Mouse (Mus musculus) hindbrain, embryonic 12.5 days (tissue): ENCODE measurements at regions not wholly inside any gene's neighbourhood (a gene's known extent, or its start where the extent isn't known, plus 50 kb on each side); places are given as distances from the start of the nearest gene placed in this dataset.

Experiments
- ATAC-seq: fragments of 200-750 bp; cut with Nextera tagmentation; 2 replicates; pipeline ENCODE4 v1.8.0; 2017; ENCODE audit warnings: moderate TSS enrichment; ENCODE audit not compliant: low FRiP score
- H3K27ac ChIP-seq: fragments of 300-500 bp; sonication (generic); 2 replicates; pipeline ENCODE4 v1.5.1; 2016; ENCODE audit warnings: mild to moderate bottlenecking
- H3K27me3 ChIP-seq: fragments of 300-500 bp; sonication (generic); 2 replicates; pipeline ENCODE4 v1.6.1; 2016; ENCODE audit warnings: mild to moderate bottlenecking
- H3K36me3 ChIP-seq: fragments of 300-500 bp; sonication (generic); 2 replicates; pipeline ENCODE4 v1.6.1; 2016; ENCODE audit warnings: mild to moderate bottlenecking
- H3K4me1 ChIP-seq: fragments of 300-500 bp; sonication (generic); 2 replicates; pipeline ENCODE4 v1.6.1; 2016
- H3K4me2 ChIP-seq: fragments of 300-500 bp; sonication (generic); replicated peaks from 2 replicates; pipeline ENCODE4 v1.6.1; 2016; ENCODE audit warnings: mild to moderate bottlenecking
- H3K4me3 ChIP-seq: fragments of 300-500 bp; sonication (generic); 2 replicates; pipeline ENCODE4 v1.5.1; 2016; ENCODE audit warnings: mild to moderate bottlenecking
- H3K9ac ChIP-seq: fragments of 300-500 bp; sonication (generic); 2 replicates; pipeline ENCODE4 v1.6.1; 2016; ENCODE audit warnings: mild to moderate bottlenecking, moderate library complexity
- H3K9me3 ChIP-seq: fragments of 300-500 bp; sonication (generic); replicated peaks from 2 replicates; pipeline ENCODE4 v1.6.1; 2016; ENCODE audit warnings: mild to moderate bottlenecking
- WGBS: fragments of 180-500 bp; shearing (Covaris S2); methylation state at CpG from one replicate; pipeline ENCODE4 v1.1.7; 2016; 5-methylcytosine and 5-hydroxymethylcytosine counted together

DNA sequence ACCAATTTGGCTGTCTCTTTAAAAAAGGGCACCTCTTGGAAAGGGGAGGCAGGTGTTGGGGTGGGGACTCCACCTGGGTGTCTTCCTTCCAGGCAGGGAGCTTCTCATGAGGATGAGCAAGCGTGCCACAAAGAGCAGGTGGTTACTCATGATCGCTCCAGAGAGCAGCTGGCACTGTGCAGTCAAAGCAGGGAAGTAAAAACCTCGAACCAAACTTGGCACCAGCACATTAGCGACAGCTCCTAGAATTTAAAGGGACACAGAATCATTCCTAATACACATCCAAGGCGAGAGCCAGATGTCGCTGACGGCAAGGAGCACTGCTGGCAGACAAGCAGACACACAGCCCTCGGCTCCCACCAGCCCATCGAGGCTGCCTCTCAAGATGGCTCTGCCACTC is 70.4 kb downstream of the Irx5 start:
- Histone ChIP-seq H3K27me3 (no peaks in the 10 kb centered on the region), H3K27ac (no peak overlapping the region), H3K9ac (no peak overlapping the region), H3K4me3 (no peak overlapping the region), H3K36me3 (no peaks in the 10 kb centered on the region), H3K4me2 (no peak overlapping the region), H3K4me1 (no peaks in the 10 kb centered on the region), H3K9me3 (no peaks in the 10 kb centered on the region)
- WGBS, result 77% methylated on average over 9 of the region's 9 CpGs
- ATAC-seq, result no peak

DNA sequence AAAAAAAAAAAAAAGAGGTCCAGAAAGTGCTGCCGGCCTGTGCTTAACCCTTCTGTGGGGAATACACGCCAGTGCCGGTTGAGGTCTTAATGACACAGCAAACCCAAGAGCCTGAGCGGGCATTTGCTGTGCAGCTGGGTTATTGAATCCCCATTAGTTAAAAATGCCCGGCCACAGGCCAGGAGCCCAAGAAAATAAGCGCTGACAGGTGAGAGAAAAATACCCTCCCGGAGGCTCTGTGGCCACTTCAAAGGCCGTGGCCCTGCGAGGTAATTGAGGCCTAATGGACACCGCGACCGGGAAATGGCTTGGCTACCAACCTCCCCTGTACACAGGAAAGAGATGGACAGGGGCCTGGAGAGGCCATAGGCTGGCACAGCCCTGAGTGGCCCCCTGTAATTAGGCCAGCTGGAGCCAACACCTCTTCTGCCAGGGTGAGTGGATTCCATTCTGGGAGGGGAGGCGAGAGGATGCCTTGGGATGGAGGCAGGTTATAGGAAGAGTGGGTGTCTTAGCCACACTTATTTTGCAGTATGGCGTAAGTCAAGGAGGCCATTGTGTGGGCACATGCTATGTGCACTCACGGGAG is 79.7 kb downstream of the Irx5 start:
- WGBS, result 74% methylated on average over 15 of the region's 15 CpGs
- Histone ChIP-seq H3K4me1 (no peaks in the 10 kb centered on the region; the same call in 1 of the 2 replicates), H3K27me3 (no peaks in the 10 kb centered on the region), H3K4me2 (no peak overlapping the region), H3K9ac (no peak overlapping the region), H3K9me3 (no peaks in the 10 kb centered on the region), H3K36me3 (no peaks in the 10 kb centered on the region), H3K4me3 (no peak overlapping the region), H3K27ac (no peak overlapping the region)
- ATAC-seq, result no peak

DNA sequence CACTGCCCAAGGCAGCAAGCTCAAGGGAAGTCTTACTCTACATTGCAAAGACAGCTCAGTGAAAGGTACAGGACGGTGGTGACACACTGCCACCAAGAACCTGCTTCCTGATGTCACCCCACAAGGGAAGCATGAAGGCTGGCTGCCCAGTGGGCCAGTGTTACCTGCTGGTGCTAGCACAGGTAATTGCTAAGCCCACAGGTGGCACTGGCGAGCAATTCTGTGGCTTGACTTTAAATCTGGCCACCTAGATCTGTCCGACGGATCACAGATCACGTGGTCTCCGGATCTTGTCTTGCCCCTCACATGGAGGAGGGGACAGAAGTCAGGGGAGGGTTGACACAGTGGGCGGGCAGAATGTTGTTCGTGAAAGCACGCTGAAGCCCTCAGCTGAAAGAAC is 80.9 kb downstream of the Irx5 start:
- H3K27me3 ChIP-seq, result 0 out of 2 replicates have a peak, but pooled peaks cover 3% of the 10 kb centered on the region
- H3K9me3 ChIP-seq, result no peaks in the 10 kb centered on the region
- H3K9ac ChIP-seq, result no peak overlapping the region
- H3K4me2 ChIP-seq, result no peak overlapping the region
- no peaks in the 10 kb centered on the region; the same call in 1 of the 2 replicates for H3K4me1 ChIP-seq
- no peak overlapping the region for H3K27ac ChIP-seq
- no peak overlapping the region for H3K4me3 ChIP-seq
- ATAC-seq, result no peak
- 42% methylated on average over 9 of the region's 9 CpGs for WGBS
- H3K36me3 ChIP-seq, result no peaks in the 10 kb centered on the region

DNA sequence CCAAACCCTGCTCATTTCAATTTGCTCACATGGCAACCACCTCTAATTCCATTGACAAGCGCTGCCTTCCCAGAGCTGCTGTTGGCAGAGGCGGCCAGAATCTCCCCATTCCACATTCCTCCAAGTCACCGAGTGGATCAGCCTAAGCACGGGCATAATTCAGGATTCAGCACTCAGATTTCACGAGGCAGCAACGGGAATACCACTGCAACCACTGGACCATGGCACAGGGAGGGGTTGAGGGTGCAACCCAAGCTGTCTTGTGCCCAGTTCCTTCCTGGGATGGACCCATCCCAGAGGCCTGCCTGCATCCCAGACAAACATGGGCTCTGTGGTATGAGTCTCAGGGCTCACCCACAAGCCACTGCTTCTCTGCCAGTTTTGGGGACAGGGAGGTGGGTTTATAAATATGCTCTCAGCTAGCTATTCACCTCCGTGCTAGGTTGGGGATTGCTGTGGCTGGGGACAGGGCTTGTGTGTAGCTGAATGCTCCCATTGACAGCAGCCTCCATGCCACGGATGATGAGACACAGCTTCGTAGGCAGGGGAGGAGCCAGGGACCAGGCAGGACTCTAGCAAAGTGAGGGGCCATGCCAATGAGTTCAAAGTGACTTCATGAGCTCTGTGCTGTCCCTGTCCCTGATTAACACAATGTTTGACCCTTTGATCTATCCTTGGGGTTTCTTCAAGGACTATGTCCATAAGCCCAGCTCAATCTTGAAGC is 82.5 kb downstream of the Irx5 start:
- no peak overlapping the region for H3K4me2 ChIP-seq
- no peaks in the 10 kb centered on the region; the same call in 1 of the 2 replicates for H3K4me1 ChIP-seq
- 62% methylated on average over 9 of the region's 9 CpGs for WGBS
- H3K36me3 ChIP-seq, result no peaks in the 10 kb centered on the region
- H3K9ac ChIP-seq, result no peak overlapping the region
- no peaks in the 10 kb centered on the region for H3K9me3 ChIP-seq
- ATAC-seq, result no peak
- no peak overlapping the region for H3K27ac ChIP-seq
- no peak overlapping the region for H3K4me3 ChIP-seq
- 0 out of 2 replicates have a peak, but pooled peaks cover 3% of the 10 kb centered on the region for H3K27me3 ChIP-seq

DNA sequence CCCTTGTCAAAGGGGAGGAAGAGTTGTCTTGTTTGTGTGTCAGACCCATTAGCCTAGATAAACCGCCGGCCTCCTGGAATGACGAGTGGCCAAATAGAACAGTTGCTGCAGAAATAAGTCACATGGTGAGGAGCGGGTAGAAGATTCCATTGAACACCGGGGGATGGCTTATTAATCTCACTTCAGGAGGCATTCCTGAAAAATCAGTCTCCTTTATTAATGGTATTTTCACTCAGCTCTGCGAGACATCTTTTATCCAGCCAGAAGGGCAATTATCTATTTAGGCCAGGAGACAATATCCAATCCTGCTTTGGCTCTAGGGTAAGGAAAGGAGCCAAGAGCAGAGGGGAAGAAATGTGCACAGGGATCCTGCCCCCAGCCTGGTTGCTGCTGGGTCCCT is 84.7 kb downstream of the Irx5 start:
- Histone ChIP-seq H3K9ac (no peak overlapping the region), H3K27me3 (0 out of 2 replicates have a peak, but pooled peaks cover 3% of the 10 kb centered on the region), H3K4me2 (no peak overlapping the region), H3K9me3 (no peaks in the 10 kb centered on the region), H3K36me3 (no peaks in the 10 kb centered on the region), H3K4me3 (no peak overlapping the region), H3K27ac (no peak overlapping the region), H3K4me1 (no peaks in the 10 kb centered on the region; the same call in 1 of the 2 replicates)
- ATAC-seq, result no peak
- WGBS, result 50% methylated on average over 6 of the region's 6 CpGs

DNA sequence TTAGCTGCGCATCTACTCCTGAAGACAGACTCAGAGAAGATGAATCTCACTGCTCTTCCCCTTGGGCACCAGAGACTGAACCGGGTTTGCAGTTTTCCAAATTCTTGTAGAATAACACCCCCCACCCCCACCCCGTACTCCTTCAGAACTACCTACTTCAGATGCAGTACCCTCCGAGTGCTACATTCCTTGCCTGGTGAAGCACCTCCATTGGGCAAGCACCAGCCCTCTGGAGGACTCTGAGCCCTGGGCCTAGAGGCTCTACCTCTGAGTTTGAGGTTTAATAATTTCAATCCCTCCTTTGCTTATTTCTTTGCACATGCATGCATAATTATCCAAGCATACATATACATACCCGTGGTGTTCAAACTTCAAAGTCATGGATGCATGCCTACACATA is 101.9 kb downstream of the Irx5 start:
- WGBS, result 90% methylated on average over 5 of the region's 5 CpGs
- no peaks in the 10 kb centered on the region for H3K9me3 ChIP-seq
- H3K9ac ChIP-seq, result no peak overlapping the region
- no peak overlapping the region for H3K4me2 ChIP-seq
- no peaks in the 10 kb centered on the region for H3K36me3 ChIP-seq
- H3K4me1 ChIP-seq, result peaks cover 9% of the 10 kb centered on the region
- no peak overlapping the region for H3K4me3 ChIP-seq
- 0 out of 2 replicates have a peak, but pooled peaks have one; percentile 2 for ATAC-seq
- H3K27ac ChIP-seq, result no peak overlapping the region
- peaks cover 48% of the 10 kb centered on the region for H3K27me3 ChIP-seq

DNA sequence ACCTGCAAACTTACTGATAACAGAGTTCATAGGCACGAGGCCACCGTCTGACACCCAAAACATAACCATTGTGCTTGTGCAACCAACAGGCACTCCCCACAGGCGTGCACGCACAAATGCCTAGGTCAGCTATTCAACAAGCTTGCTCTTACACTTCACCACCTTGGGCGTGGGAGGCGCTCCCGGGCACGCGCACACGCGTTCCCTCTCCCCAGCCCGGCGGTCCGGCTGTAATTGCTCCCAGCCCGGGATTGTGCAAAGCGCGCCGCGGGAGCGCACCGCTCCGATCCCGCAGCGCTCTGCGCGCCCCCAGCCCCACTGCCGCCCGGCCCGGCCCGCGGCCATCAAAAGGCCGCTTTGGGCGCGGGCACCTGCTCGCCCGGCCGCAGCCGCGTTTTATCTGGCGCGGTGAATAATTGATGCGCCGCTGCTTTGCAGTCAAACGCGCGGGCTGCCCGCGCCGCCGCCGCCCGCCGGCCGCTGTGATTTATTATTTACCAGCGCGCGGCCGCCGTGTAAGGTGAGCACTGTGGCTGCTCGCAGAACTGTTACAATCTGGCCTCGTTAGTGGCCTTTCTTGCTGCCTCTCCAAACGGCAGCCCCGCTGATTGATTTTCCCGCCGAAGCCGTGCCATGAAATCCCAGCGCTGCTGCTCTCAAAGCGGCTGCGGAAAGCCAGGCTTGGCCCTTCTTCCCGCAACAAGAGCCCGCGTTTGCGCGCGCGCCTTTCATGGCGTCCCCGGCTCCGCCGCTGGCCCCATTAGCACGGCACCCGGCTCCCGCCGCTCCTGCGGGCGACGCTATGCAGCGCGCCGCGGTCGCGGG is 102.9 kb downstream of the Irx5 start:
- Histone ChIP-seq H3K9ac (peak overlapping the region; percentile 69), H3K9me3 (no peaks in the 10 kb centered on the region), H3K27me3 (peaks cover 50% of the 10 kb centered on the region), H3K4me3 (peak overlapping the region; percentile 65), H3K27ac (peak overlapping the region; percentile 52), H3K36me3 (no peaks in the 10 kb centered on the region), H3K4me1 (peaks cover 9% of the 10 kb centered on the region), H3K4me2 (peak overlapping the region; percentile 98)
- WGBS, result under 1% methylated on average over 93 of the region's 93 CpGs
- peak; percentile 86 for ATAC-seq

DNA sequence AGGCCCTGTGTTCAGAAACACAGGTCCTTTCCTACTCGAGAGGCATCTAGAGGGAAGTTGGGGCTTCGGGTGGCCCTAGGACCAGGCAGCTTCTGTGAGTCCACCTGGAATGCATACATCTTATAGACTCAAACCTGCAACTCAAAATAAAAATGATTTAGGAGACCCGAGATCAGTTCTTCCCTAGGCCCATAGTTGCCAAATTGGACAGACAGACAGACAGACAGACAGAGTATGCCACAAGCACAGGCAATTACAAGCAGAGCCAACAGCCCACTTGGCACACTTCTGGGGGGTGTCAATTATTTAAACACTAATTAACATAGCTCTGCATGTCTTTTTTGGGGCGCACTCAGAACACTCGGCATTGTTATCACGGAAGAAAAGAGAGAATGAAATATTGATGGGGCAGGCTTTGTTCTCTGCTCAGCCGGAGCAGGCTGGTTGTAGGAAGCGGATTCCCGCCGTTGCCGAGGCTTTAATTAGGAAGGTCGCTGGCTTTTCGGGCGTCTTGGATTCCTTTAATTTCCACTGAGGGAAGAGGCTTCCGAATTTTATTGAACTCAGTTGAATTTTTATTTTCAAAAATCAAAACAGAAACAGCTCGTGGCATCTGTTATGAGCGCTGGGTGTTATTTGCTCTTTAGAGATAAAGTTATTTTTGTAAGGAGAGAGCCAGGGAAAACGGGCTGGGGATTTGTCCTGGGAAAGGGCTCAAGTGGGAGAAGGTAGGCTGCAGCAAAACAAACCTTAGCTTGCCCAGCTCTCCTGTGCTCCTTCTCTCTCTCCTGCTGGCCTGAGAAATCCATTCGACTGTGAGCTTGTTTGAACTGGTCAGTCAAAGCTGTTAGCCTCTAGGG is 111.9 kb downstream of the Irx5 start:
- Histone ChIP-seq H3K27me3 (peaks cover 35% of the 10 kb centered on the region), H3K9me3 (no peaks in the 10 kb centered on the region)

DNA sequence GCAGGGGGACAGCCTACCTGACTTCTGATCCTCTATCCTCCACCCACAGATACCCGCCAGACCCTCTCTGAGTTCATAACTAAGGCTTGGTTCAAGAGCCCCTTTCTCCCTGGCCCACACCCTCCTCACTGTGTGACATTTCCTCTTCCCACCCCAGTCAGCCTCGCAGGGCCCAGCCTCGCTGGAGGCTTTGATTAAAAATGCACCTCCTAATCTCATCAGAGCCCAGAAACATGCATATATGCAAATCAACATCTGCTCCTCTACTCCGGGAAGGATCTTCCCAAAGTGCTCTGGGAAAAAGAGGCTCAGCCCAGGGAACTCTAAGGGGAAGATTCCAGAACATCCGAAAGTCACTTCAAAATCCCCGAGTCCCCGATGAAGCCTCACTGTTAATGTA is 114.8 kb downstream of the Irx5 start:
- Histone ChIP-seq H3K27me3 (peaks cover 21% of the 10 kb centered on the region), H3K27ac (no peak overlapping the region), H3K4me1 (peaks cover 12% of the 10 kb centered on the region), H3K9ac (no peak overlapping the region), H3K9me3 (no peaks in the 10 kb centered on the region), H3K36me3 (no peaks in the 10 kb centered on the region), H3K4me2 (no peak overlapping the region), H3K4me3 (no peak overlapping the region)
- WGBS, result 57% methylated on average over 7 of the region's 7 CpGs
- ATAC-seq, result peak; percentile 64

More for the DNA sequence above, 111.9 kb downstream of the Irx5 start:
- Histone ChIP-seq H3K9ac (no peak overlapping the region), H3K4me1 (peaks cover 12% of the 10 kb centered on the region), H3K36me3 (no peaks in the 10 kb centered on the region), H3K4me3 (no peak overlapping the region), H3K27ac (no peak overlapping the region), H3K4me2 (no peak overlapping the region)
- WGBS, result 29% methylated on average over 19 of the region's 19 CpGs
- ATAC-seq, result no peak

DNA sequence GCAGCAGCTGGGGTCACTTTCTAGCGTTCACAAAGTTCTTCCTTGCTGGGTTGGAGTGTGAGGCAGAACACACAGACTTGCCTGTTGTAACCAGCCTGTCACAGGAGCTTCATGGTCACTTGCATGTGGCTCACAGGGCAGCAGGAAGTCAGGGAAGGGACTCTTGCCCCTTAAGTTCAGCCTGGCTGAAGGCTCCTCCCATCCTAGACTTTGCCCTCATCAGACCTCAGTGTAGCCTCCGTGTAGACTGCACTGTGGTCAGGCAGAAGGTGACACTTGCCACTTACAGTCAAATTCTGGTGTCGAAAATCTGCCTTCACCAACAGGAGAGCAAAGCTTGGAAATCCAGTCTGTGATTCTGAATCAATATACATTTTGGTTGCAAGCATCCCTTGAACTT is 115.4 kb downstream of the Irx5 start:
- Histone ChIP-seq H3K9ac (no peak overlapping the region), H3K36me3 (no peaks in the 10 kb centered on the region), H3K27me3 (peaks cover 16% of the 10 kb centered on the region), H3K4me2 (no peak overlapping the region), H3K4me3 (no peak overlapping the region), H3K27ac (no peak overlapping the region), H3K4me1 (peaks cover 12% of the 10 kb centered on the region), H3K9me3 (no peaks in the 10 kb centered on the region)
- 70% methylated on average over 3 of the region's 3 CpGs for WGBS
- ATAC-seq, result no peak

DNA sequence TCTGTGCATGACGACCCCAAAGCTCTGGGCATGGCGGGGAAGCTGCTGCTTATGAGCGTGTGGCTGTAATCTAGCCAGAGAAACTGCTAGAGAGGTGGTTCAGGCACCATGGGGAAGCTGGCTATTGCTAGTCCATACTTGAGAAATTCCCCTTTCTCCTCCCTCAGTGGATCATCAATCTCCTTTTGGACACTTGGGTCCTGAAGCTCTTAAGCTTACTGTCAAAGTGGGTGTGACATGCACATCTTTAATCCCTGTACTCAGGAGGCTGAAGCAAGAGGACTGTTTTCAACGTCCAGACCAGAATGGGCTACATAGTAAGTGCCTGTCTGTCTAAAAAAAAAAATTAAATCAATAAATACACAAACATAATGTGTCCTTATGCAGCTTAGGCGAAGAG is 125.0 kb downstream of the Irx5 start:
- no peak for ATAC-seq
- H3K4me1 ChIP-seq, result peaks cover 10% of the 10 kb centered on the region; the same call in 1 of the 2 replicates
- no peaks in the 10 kb centered on the region for H3K27me3 ChIP-seq
- WGBS, result 74% methylated on average over 5 of the region's 5 CpGs
- no peak overlapping the region for H3K4me2 ChIP-seq
- no peak overlapping the region for H3K27ac ChIP-seq
- H3K36me3 ChIP-seq, result no peaks in the 10 kb centered on the region
- H3K4me3 ChIP-seq, result no peak overlapping the region
- no peaks in the 10 kb centered on the region for H3K9me3 ChIP-seq
- no peak overlapping the region for H3K9ac ChIP-seq
